Mouse (Mus musculus) adrenal gland, adult (tissue): ENCODE data around the gene Ap2a2.
"Not testable (repeated sequence)": the region's sequence is repeated elsewhere in the genome, so short reads cannot be mapped to it uniquely, and the experiment has no call there.

Experiments used
- DNase-seq, 2 experiments: peaks; one replicate each; pipeline ENCODE4 v3.0.0; 2022 to 2023; ENCODE audit warnings: low spot score in 1 of 2; ENCODE audit not compliant: inconsistent age in 2 of 2

Ap2a2 gene

GRCm38 (mm10) chr7:141559726-141560325 lies 2.1 kb upstream of the Ap2a2 start:
- DNase-seq: no peak

- no peak for DNase-seq
Measured at GRCm38 (mm10) chr7:141560471-141560870, 1.5 kb upstream of the Ap2a2 start.

- DNase-seq: peak in 1 of 2 experiments; percentile 78
Measured at GRCm38 (mm10) chr7:141562421-141562851, 463 bp downstream of the Ap2a2 start.

- peak; percentile 67 to 84 for DNase-seq
Measured at GRCm38 (mm10) chr7:141562852-141563427, 967 bp downstream of the Ap2a2 start.

GRCm38 (mm10) chr7:141564561-141564960 lies 2.6 kb downstream of the Ap2a2 start:
- peak in 1 of 2 experiments; percentile 29 for DNase-seq

GRCm38 (mm10) chr7:141566587-141566986 lies 4.6 kb downstream of the Ap2a2 start:
- DNase-seq: peak; percentile 23 to 54

GRCm38 (mm10) chr7:141569283-141569803 lies 7.4 kb downstream of the Ap2a2 start:
- no peak for DNase-seq

- DNase-seq: no peak
Measured at GRCm38 (mm10) chr7:141569916-141570315, 7.9 kb downstream of the Ap2a2 start.

GRCm38 (mm10) chr7:141570625-141571295 lies 8.8 kb downstream of the Ap2a2 start:
- DNase-seq: no peak

- DNase-seq: no peak
Measured at GRCm38 (mm10) chr7:141574041-141574440, 12.1 kb downstream of the Ap2a2 start.

- DNase-seq: no peak
Measured at GRCm38 (mm10) chr7:141575481-141575880, 13.5 kb downstream of the Ap2a2 start.

- DNase-seq: no peak
Measured at GRCm38 (mm10) chr7:141577801-141578200, 15.8 kb downstream of the Ap2a2 start.

- DNase-seq: no peak
Measured at GRCm38 (mm10) chr7:141578511-141578910, 16.5 kb downstream of the Ap2a2 start.

- no peak for DNase-seq
Measured at GRCm38 (mm10) chr7:141578943-141579342, 17.0 kb downstream of the Ap2a2 start.

GRCm38 (mm10) chr7:141581323-141581722 lies 19.4 kb downstream of the Ap2a2 start:
- no peak for DNase-seq

GRCm38 (mm10) chr7:141584048-141584841 lies 22.3 kb downstream of the Ap2a2 start:
- DNase-seq: no peak

GRCm38 (mm10) chr7:141585288-141585687 lies 23.3 kb downstream of the Ap2a2 start:
- no peak for DNase-seq

GRCm38 (mm10) chr7:141585881-141586280 lies 23.9 kb downstream of the Ap2a2 start:
- DNase-seq: no peak

- DNase-seq: no peak
Measured at GRCm38 (mm10) chr7:141588890-141589289, 26.9 kb downstream of the Ap2a2 start.

- not testable (repeated sequence) for DNase-seq
Measured at GRCm38 (mm10) chr7:141590249-141590648, 28.3 kb downstream of the Ap2a2 start.

- DNase-seq: no peak
Measured at GRCm38 (mm10) chr7:141590959-141591358, 29.0 kb downstream of the Ap2a2 start.
